Mouse (Mus musculus): Measurements from ENCODE around the gene Sema4c.

- TF ChIP-seq ZNF384 (IDR thresholded peaks at IDR 0.05; ENCODE audit: low read depth, low read length) = no peak
- no peak for TF ChIP-seq POLR2A (IDR thresholded peaks at IDR 0.05; ENCODE audit: control insufficient read depth in 1 of 2, insufficient read depth in 1 of 2, low read depth in 1 of 2, low read length in 2 of 2, poor library complexity in 1 of 2)
- TF ChIP-seq BHLHE40 (IDR thresholded peaks at IDR 0.05; ENCODE audit: borderline replicate concordance, low read depth, low read length) = no peak
- TF ChIP-seq MAX (IDR thresholded peaks at IDR 0.05; ENCODE audit: low read length) = no peak
- no peak for TF ChIP-seq CTCF (IDR thresholded peaks at IDR 0.05 in 2 of 3, conservative IDR thresholded peaks at IDR 0.05 in 1 of 3; ENCODE audit: control insufficient read depth in 1 of 3, insufficient read depth in 1 of 3, low read depth in 2 of 3, low read length in 3 of 3, poor library complexity in 1 of 3, severe bottlenecking in 1 of 3)
These were observed 49.9 kb downstream of the Sema4c start for GRCm38 (mm10) chr1:36508238-36508637.
